Mouse (Mus musculus): ENCODE results near the gene Rbm43.
"Not testable (repeated sequence)": the region's sequence is repeated elsewhere in the genome, so short reads cannot be mapped to it uniquely, and the experiment has no call there.

The Rbm43 gene

DNA sequence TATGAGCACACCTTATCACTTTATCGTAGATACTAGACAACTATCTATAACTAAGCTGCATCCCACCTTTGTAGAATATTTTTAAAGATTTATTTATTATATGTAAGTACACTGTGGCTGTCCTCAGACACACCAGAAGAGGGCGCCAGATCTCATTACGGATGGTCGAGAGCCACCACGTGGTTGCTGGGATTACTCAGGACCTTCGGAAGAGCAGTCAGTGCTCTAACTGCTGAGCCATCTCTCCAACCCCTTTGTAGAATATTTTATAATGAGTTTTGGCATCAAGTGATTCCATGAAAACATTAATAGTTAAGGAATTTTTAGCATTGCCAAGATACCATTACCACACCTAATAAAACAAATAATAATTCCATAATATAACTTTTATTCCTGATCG, 20.4 kb downstream of the Rbm43 start:
- no peak for DNase-seq (ENCODE audit: low read depth, low spot score)

DNA sequence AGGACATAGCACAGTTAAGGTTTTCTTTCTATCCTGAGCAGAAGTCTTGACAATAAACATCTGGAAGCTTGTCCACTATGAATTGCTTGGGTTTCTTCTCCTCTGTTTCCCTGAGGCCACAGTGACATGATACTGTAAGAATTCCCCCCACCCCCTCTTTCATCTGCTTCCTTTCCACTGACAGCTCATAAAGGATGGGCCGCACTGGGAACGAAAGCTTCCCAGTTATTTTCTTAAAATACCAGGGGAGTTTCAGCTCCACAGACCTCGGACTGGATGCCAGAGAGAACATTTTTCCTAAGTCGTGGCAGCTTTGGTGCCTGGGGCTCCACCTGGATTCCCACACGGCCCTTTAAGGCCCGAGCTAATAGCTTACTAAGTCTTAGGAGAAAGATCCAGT, 22.2 kb downstream of the Rbm43 start:
- DNase-seq (ENCODE audit: low read depth, low spot score) = no peak

DNA sequence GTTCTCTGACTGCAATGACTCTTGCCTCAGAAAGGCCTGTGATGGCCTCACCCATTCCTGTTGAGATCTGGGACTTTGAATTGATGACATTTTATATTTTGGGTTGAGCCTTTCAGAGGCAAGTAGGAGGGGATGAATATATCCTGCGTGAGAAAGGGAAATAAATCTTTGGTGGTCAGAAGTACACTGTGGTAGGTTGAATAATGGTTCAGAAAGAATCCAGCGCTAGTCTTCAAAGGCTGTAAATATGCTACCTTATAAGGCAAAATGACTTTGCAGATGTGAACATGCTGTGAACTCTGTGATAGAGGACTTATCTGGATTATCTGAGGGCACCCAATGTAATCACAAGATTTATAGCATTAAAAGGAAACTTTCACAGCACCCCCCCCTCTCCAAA, 23.1 kb downstream of the Rbm43 start:
- no peak for DNase-seq (ENCODE audit: low read depth, low spot score)

GRCm38 (mm10) chr2:51907538-51908110, 27.3 kb downstream of the Rbm43 start:
- DNase-seq (ENCODE audit: low read depth, low spot score) = no peak

GRCm38 (mm10) chr2:51905637-51906036, 29.3 kb downstream of the Rbm43 start:
- no peak for DNase-seq (ENCODE audit: low read depth, low spot score)

GRCm38 (mm10) chr2:51892411-51892901, 42.5 kb downstream of the Rbm43 start:
- no peak for DNase-seq (ENCODE audit: low read depth, low spot score)

GRCm38 (mm10) chr2:51890961-51891360, 44.0 kb downstream of the Rbm43 start:
- no peak for DNase-seq (ENCODE audit: low read depth, low spot score)

- DNase-seq (ENCODE audit: low read depth, low spot score) = not testable (repeated sequence)
Measured at GRCm38 (mm10) chr2:51890139-51890538, 44.8 kb downstream of the Rbm43 start.

DNA sequence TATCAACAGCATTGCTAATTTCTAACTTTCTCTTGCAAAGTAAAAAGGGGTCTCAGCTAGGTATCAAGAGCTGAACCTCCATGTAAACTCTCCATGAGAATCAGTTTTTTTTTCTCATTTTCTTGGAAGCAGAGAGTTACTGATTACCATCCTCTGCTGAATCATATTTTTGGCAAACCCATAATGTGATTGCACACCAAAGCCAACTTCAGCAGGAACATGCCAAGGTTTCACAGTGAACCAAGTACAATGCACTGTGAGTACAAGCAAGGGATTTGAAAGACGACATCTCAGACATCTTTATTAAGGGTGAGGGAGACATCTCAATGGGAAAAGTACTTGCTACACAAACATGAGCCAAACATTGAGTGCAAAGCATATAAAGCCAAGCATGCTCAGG, 54.8 kb downstream of the Rbm43 start:
- no peak for DNase-seq (ENCODE audit: low read depth, low spot score)
